Mouse (Mus musculus): ENCODE measurements around the gene Klhl22. TPM values are rescaled to one million over a fixed set of nuclear protein-coding genes. Genes with fewer than 3 reads are reported as not detected.

Klhl22 gene
- total RNA-seq (2014; rRNA removed; ENCODE audit: low replicate concordance) (42.0 and 47.4 TPM in 2 replicates), polyA plus RNA-seq (2015; fragmentation: Nextera tagmentation; extraction: Ambion mirVana) (21.7 and 23.0 TPM in 2 replicates)

- DNase-seq (ENCODE audit: low spot score) (peak; percentile 81), ATAC-seq (ENCODE audit: insufficient read depth, low read depth) (peak; percentile 96)
- Histone ChIP-seq H3K9ac (replicated peaks; ENCODE audit: low read depth, low read length) (peak within 1 kb of the TSS; percentile 63; the same call in 1 of the 2 replicates), H3K9me3 (replicated peaks; ENCODE audit: control insufficient read depth, low read length) (no peaks in the 10 kb centered on the region), H3K4me2 (ENCODE audit: low read depth, low read length) (peak within 1 kb of the TSS; percentile 93), H3K36me3 (replicated peaks; ENCODE audit: control insufficient read depth, insufficient read depth, low read length) (peaks cover 4% of the 10 kb centered on the region), H3K4me3 (ENCODE audit: low read depth, low read length) (peak within 1 kb of the TSS; percentile 52), H3K27ac (ENCODE audit: low read depth) (peak within 1 kb of the TSS; percentile 60), H3K27me3 (ENCODE audit: control insufficient read depth, insufficient read depth, low read length) (no peaks in the 10 kb centered on the region), H3K4me1 (ENCODE audit: control insufficient read depth, insufficient read depth) (peaks cover 10% of the 10 kb centered on the region)
- TF ChIP-seq EP300 (IDR thresholded peaks at IDR 0.05; ENCODE audit: low read depth), result no peak
- no peak for TF ChIP-seq CTCF (IDR thresholded peaks at IDR 0.05; ENCODE audit: low read depth)
- 1% methylated on average over 17 of the region's 28 CpGs for WGBS
Measured at GRCm38 (mm10) chr16:17759344-17759773, at the start of gene Klhl22. Gene Klhl22, plus strand, starts transcription at chr16:17759618.

- no peak for TF ChIP-seq CTCF (IDR thresholded peaks at IDR 0.05; ENCODE audit: low read depth)
- no peak for TF ChIP-seq EP300 (IDR thresholded peaks at IDR 0.05; ENCODE audit: low read depth)
- Histone ChIP-seq H3K4me3 (ENCODE audit: low read depth, low read length) (no peak overlapping the region), H3K27me3 (ENCODE audit: control insufficient read depth, insufficient read depth, low read length) (no peaks in the 10 kb centered on the region), H3K9ac (replicated peaks; ENCODE audit: low read depth, low read length) (0 out of 2 replicates have a peak overlapping the region, but pooled peaks have one; percentile 15), H3K36me3 (replicated peaks; ENCODE audit: control insufficient read depth, insufficient read depth, low read length) (no peaks in the 10 kb centered on the region), H3K4me2 (ENCODE audit: low read depth, low read length) (no peak overlapping the region), H3K9me3 (replicated peaks; ENCODE audit: control insufficient read depth, low read length) (no peaks in the 10 kb centered on the region), H3K4me1 (ENCODE audit: control insufficient read depth, insufficient read depth) (peaks cover 23% of the 10 kb centered on the region), H3K27ac (ENCODE audit: low read depth) (no peak overlapping the region)
- ATAC-seq (ENCODE audit: insufficient read depth, low read depth) (no peak), DNase-seq (ENCODE audit: low spot score) (no peak)
- WGBS, result 69% methylated on average over 1 of the region's 1 CpGs
Measured at GRCm38 (mm10) chr16:17717791-17718190, 41.6 kb upstream of the Klhl22 start.

GRCm38 (mm10) chr16:17721114-17721808 is 38.2 kb upstream of the Klhl22 start:
- H3K4me3 ChIP-seq (ENCODE audit: low read depth, low read length), result peak overlapping the region; percentile 78
- no peak for DNase-seq (ENCODE audit: low spot score)

GRCm38 (mm10) chr16:17721822-17722460 is 37.5 kb upstream of the Klhl22 start:
- no peak for TF ChIP-seq EP300 (IDR thresholded peaks at IDR 0.05; ENCODE audit: low read depth)
- no peak for TF ChIP-seq CTCF (IDR thresholded peaks at IDR 0.05; ENCODE audit: low read depth)
- Histone ChIP-seq H3K4me2 (ENCODE audit: low read depth, low read length) (peak overlapping the region; percentile 93), H3K27me3 (ENCODE audit: control insufficient read depth, insufficient read depth, low read length) (no peaks in the 10 kb centered on the region), H3K4me3 (ENCODE audit: low read depth, low read length) (peak overlapping the region; percentile 78), H3K9me3 (replicated peaks; ENCODE audit: control insufficient read depth, low read length) (no peaks in the 10 kb centered on the region), H3K9ac (replicated peaks; ENCODE audit: low read depth, low read length) (peak overlapping the region; percentile 91), H3K4me1 (ENCODE audit: control insufficient read depth, insufficient read depth) (peaks cover 25% of the 10 kb centered on the region), H3K36me3 (replicated peaks; ENCODE audit: control insufficient read depth, insufficient read depth, low read length) (no peaks in the 10 kb centered on the region), H3K27ac (ENCODE audit: low read depth) (peak overlapping the region; percentile 85)
- ATAC-seq (ENCODE audit: insufficient read depth, low read depth) (peak; percentile 4; the same call in 1 of the 2 replicates), DNase-seq (ENCODE audit: low spot score) (no peak)
- WGBS, result 2% methylated on average over 10 of the region's 10 CpGs

More at GRCm38 (mm10) chr16:17721114-17721808, 38.2 kb upstream of the Klhl22 start:
- no peaks in the 10 kb centered on the region for H3K36me3 ChIP-seq (replicated peaks; ENCODE audit: control insufficient read depth, insufficient read depth, low read length)
- H3K4me1 ChIP-seq (ENCODE audit: control insufficient read depth, insufficient read depth), result peaks cover 23% of the 10 kb centered on the region
- 61% methylated on average over 9 of the region's 9 CpGs for WGBS
- peak overlapping the region; percentile 91; the same call in 1 of the 2 replicates for H3K9ac ChIP-seq (replicated peaks; ENCODE audit: low read depth, low read length)
- ATAC-seq (ENCODE audit: insufficient read depth, low read depth), result no peak
- TF ChIP-seq CTCF (IDR thresholded peaks at IDR 0.05; ENCODE audit: low read depth) (no peak), EP300 (IDR thresholded peaks at IDR 0.05; ENCODE audit: low read depth) (no peak)
- H3K27ac ChIP-seq (ENCODE audit: low read depth), result 0 out of 2 replicates have a peak overlapping the region, but pooled peaks have one; percentile 85
- no peaks in the 10 kb centered on the region for H3K27me3 ChIP-seq (ENCODE audit: control insufficient read depth, insufficient read depth, low read length)
- peak overlapping the region; percentile 93 for H3K4me2 ChIP-seq (ENCODE audit: low read depth, low read length)
- no peaks in the 10 kb centered on the region for H3K9me3 ChIP-seq (replicated peaks; ENCODE audit: control insufficient read depth, low read length)

GRCm38 (mm10) chr16:17722461-17723324 is 36.7 kb upstream of the Klhl22 start:
- DNase-seq (ENCODE audit: low spot score), result peak; percentile 95
- Histone ChIP-seq H3K36me3 (replicated peaks; ENCODE audit: control insufficient read depth, insufficient read depth, low read length) (no peaks in the 10 kb centered on the region), H3K4me2 (ENCODE audit: low read depth, low read length) (peak overlapping the region; percentile 93), H3K27me3 (ENCODE audit: control insufficient read depth, insufficient read depth, low read length) (no peaks in the 10 kb centered on the region), H3K4me1 (ENCODE audit: control insufficient read depth, insufficient read depth) (peaks cover 25% of the 10 kb centered on the region), H3K9ac (replicated peaks; ENCODE audit: low read depth, low read length) (peak overlapping the region; percentile 91), H3K27ac (ENCODE audit: low read depth) (peak overlapping the region; percentile 85), H3K9me3 (replicated peaks; ENCODE audit: control insufficient read depth, low read length) (no peaks in the 10 kb centered on the region), H3K4me3 (ENCODE audit: low read depth, low read length) (peak overlapping the region; percentile 78)
- TF ChIP-seq CTCF (IDR thresholded peaks at IDR 0.05; ENCODE audit: low read depth) (peak; percentile 38), EP300 (IDR thresholded peaks at IDR 0.05; ENCODE audit: low read depth) (no peak)
- peak; percentile 91 for ATAC-seq (ENCODE audit: insufficient read depth, low read depth)
- WGBS, result 1% methylated on average over 44 of the region's 44 CpGs

All from heart, postnatal 0 days (tissue).